Mouse (Mus musculus) embryo, embryonic 9.5 days (tissue): ENCODE data around the gene Myo9a.
"Not testable (repeated sequence)": the region's sequence is repeated elsewhere in the genome, so short reads cannot be mapped to it uniquely, and the experiment has no call there.

Experiments
- DNase-seq: peaks from one replicate; pipeline ENCODE4 v3.0.0-alpha.2; 2017; ENCODE audit errors: extremely low spot score

The Myo9a gene

GRCm38 (mm10) chr9:59751066-59751581 is 428 bp downstream of the Myo9a start:
- DNase-seq = no peak

GRCm38 (mm10) chr9:59751966-59752365 is 1.3 kb downstream of the Myo9a start:
- DNase-seq = no peak

GRCm38 (mm10) chr9:59755199-59755598 is 4.5 kb downstream of the Myo9a start:
- DNase-seq = no peak

- not testable (repeated sequence) for DNase-seq
These were observed 6.3 kb downstream of the Myo9a start for GRCm38 (mm10) chr9:59757016-59757415.

- DNase-seq = no peak
These were observed 9.8 kb downstream of the Myo9a start for GRCm38 (mm10) chr9:59760515-59760914.

GRCm38 (mm10) chr9:59766966-59767461 is 16.3 kb downstream of the Myo9a start:
- DNase-seq = not testable (repeated sequence)

GRCm38 (mm10) chr9:59806046-59806774 is 55.5 kb downstream of the Myo9a start:
- not testable (repeated sequence) for DNase-seq

GRCm38 (mm10) chr9:59884551-59884950 is 133.9 kb downstream of the Myo9a start:
- DNase-seq = no peak

GRCm38 (mm10) chr9:59903382-59903781 is 152.7 kb downstream of the Myo9a start:
- DNase-seq = no peak

- no peak for DNase-seq
These were observed 164.1 kb downstream of the Myo9a start for GRCm38 (mm10) chr9:59914761-59915160.

- DNase-seq = no peak
These were observed 179.6 kb downstream of the Myo9a start for GRCm38 (mm10) chr9:59930248-59930647.

- DNase-seq = not testable (repeated sequence)
These were observed 185.2 kb downstream of the Myo9a start for GRCm38 (mm10) chr9:59935866-59936265.

GRCm38 (mm10) chr9:59938529-59938928 is 187.8 kb downstream of the Myo9a start:
- DNase-seq = no peak

- no peak for DNase-seq
These were observed 189.0 kb downstream of the Myo9a start for GRCm38 (mm10) chr9:59939691-59940090.

- DNase-seq = no peak
These were observed 190.5 kb downstream of the Myo9a start for GRCm38 (mm10) chr9:59940913-59941884.

GRCm38 (mm10) chr9:59941885-59942350 is 191.2 kb downstream of the Myo9a start:
- no peak for DNase-seq

GRCm38 (mm10) chr9:59942501-59943085 is 191.9 kb downstream of the Myo9a start:
- DNase-seq = no peak

- no peak for DNase-seq
These were observed 193.1 kb downstream of the Myo9a start for GRCm38 (mm10) chr9:59943826-59944225.

- no peak for DNase-seq
These were observed 194.5 kb downstream of the Myo9a start for GRCm38 (mm10) chr9:59945241-59945640.

GRCm38 (mm10) chr9:59947271-59947670 is 196.6 kb downstream of the Myo9a start:
- DNase-seq = no peak

- no peak for DNase-seq
These were observed 197.5 kb downstream of the Myo9a start for GRCm38 (mm10) chr9:59948226-59948625.
